Mouse (Mus musculus) E14TG2a.4 (cell line): ENCODE results near the gene Gbf1.
A peak's percentile ranks its signal among the peaks of the same experiment; 100 is the strongest.

Experiments used
- H3K27me3 ChIP-seq: 2 replicates; pipeline ENCODE4 v1.6.1; 2014; ENCODE audit warnings: low read length, control low read depth; ENCODE audit not compliant: insufficient read depth
- H3K36me3 ChIP-seq: 2 replicates; pipeline ENCODE4 v1.6.1; 2014; ENCODE audit warnings: low read length, control low read depth; ENCODE audit not compliant: insufficient read depth
- H3K4me1 ChIP-seq: replicated peaks from 2 replicates; pipeline ENCODE4 v1.6.1; 2014; ENCODE audit warnings: low read depth, low read length, control low read depth
- H3K4me3 ChIP-seq: replicated peaks from 2 replicates; pipeline ENCODE4 v1.5.1; 2014; ENCODE audit warnings: mild to moderate bottlenecking, low read length
- H3K9me3 ChIP-seq: 2 replicates; pipeline ENCODE4 v1.6.1; 2014; ENCODE audit warnings: low read length, control low read depth
- CTCF ChIP-seq: conservative IDR thresholded peaks from 2 replicates; pipeline ENCODE4 v1.5.1; 2014; ENCODE audit warnings: low read length
- NANOG ChIP-seq: IDR thresholded peaks from 2 replicates; pipeline ENCODE4 v1.6.1; 2014; ENCODE audit warnings: borderline replicate concordance, low read length, mixed read lengths
- POU5F1 ChIP-seq: IDR thresholded peaks from 2 replicates; pipeline ENCODE4 v1.6.1; 2014; ENCODE audit warnings: low read length, borderline replicate concordance

The Gbf1 gene

DNA sequence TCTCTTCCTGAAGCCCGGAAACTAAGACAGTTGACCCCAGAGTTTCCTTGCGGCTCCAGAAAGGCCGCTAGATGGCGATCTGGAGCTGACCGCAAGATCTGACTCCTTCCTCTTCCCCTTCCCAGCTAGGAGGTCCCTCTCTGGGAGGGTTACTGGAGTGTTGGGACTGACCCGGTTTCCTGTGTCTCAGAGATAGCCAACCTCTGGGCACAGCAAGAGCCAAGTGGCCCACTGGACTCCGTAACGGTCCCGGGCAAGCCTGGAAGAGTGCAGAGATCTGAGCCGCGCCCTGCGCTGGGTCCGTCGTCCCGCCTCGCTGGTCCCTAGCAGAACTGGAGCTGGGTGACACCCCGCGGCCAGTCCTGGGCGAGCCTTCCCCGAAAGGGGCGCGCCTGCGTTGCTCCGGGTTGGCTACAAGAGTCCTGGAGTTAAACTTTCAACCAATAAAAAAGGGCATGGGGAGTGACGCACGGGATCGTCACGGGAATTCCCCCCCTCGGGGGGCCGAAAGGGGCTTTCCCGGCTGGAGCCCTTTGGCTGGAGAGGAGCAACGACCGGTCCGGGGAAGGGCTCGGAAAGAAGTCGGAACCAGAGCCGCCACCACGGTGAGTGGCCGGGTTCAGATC, 152.0 kb downstream of the Gbf1 start, which contains the start of gene Nfkb2:
Gene Nfkb2 (plus strand): TSS at position 105 of the 626 bp plus-strand sequence.
- H3K9me3 ChIP-seq: no peaks in the 10 kb centered on the region
- 0 out of 2 replicates have a peak, but pooled peaks cover 6% of the 10 kb centered on the region for H3K36me3 ChIP-seq
- H3K27me3 ChIP-seq: peaks cover 65% of the 10 kb centered on the region
- H3K4me1 ChIP-seq: peaks cover 37% of the 10 kb centered on the region
- TF ChIP-seq NANOG: no peak
- TF ChIP-seq CTCF: peak; percentile 94
- peak within 1 kb of the TSS; percentile 87 for H3K4me3 ChIP-seq

DNA sequence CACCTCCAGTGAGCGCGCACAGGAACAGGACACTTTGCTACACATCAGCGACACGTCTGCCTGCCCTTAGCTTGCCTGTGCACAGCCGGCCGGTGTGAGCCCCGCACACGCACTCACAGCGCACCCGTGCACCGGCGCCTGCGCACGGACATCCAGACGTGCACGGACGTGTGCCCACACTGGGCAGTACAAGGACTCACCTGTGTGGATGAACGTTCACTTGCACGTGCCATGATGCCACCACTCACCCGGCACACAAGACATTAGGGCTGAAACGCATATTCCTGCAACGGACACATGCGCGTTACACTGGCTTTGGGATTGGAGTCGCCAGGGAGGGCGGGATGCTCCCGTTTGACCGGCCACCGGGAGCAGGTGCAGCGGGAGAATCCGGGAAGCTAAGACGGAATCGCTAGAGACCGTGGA, 152.6 kb downstream of the Gbf1 start:
- H3K36me3 ChIP-seq: 0 out of 2 replicates have a peak, but pooled peaks cover 9% of the 10 kb centered on the region
- peaks cover 43% of the 10 kb centered on the region for H3K4me1 ChIP-seq
- no peaks in the 10 kb centered on the region for H3K9me3 ChIP-seq
- TF ChIP-seq CTCF (no peak), POU5F1 (no peak), NANOG (no peak)
- peaks cover 71% of the 10 kb centered on the region for H3K27me3 ChIP-seq
- peak overlapping the region; percentile 87 for H3K4me3 ChIP-seq

DNA sequence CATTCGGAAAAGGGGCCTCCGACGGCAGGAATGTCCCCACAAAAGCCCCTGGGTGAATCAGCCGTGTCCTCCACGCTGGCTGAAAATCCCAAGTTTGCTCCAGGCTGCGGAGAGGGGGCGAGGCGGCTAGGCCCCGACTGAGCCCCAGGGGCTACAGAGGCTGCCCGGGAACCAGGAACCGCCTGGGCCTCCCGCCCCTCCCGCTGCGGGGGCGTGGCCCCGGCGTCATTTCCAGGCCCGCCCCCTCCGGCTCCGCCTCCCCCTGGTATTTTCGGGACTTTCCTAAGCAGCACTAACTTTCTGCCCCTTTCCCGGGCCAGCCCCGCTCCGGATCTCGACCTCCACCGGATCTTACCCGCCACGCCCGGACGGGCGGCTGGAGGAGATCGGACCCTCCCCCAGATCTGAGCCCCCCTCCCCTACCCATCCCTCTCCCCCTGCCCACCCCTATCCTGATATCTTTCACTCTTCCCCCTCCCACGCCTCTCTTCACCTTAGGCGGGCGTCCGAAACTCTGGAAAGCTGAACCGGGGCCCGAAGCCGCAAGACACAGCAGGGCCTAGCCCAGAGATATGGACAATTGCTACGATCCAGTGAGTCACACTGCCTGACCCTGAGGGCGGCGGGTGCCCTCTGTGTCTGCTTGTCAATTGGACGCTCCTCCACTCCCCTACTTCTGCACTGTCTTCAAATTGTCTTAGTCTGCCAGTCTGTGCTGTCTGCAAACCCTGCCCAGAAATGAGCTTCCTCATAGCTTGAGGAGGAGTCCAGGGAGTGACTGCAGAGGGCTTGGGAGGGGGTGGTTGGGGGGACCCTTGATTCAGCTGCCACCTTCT, 153.3 kb downstream of the Gbf1 start:
- H3K4me1 ChIP-seq: peaks cover 47% of the 10 kb centered on the region
- H3K36me3 ChIP-seq: peaks cover 16% of the 10 kb centered on the region; the same call in 1 of the 2 replicates
- no peak for TF ChIP-seq POU5F1
- TF ChIP-seq CTCF: no peak
- TF ChIP-seq NANOG: no peak
- H3K27me3 ChIP-seq: peaks cover 72% of the 10 kb centered on the region
- H3K9me3 ChIP-seq: no peaks in the 10 kb centered on the region
- H3K4me3 ChIP-seq: peak overlapping the region; percentile 87

DNA sequence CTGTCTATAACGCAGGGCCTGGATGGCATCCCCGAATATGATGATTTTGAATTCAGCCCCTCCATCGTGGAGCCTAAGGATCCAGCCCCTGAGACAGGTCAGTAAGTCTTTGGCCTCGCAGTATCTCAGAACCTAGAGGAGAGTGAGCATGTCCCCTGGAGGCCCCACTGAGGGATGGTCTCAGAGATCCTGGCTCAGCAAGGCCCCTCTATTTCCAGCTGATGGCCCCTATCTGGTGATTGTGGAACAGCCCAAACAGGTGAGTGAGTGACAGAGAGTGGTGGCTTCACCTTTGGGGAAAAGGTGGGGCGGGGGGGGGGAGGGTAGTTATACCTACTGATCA, 153.9 kb downstream of the Gbf1 start:
- TF ChIP-seq NANOG (no peak), POU5F1 (no peak), CTCF (no peak)
- Histone ChIP-seq H3K36me3 (peaks cover 22% of the 10 kb centered on the region), H3K27me3 (peaks cover 75% of the 10 kb centered on the region), H3K9me3 (no peaks in the 10 kb centered on the region), H3K4me1 (peaks cover 47% of the 10 kb centered on the region), H3K4me3 (peak overlapping the region; percentile 87)

DNA sequence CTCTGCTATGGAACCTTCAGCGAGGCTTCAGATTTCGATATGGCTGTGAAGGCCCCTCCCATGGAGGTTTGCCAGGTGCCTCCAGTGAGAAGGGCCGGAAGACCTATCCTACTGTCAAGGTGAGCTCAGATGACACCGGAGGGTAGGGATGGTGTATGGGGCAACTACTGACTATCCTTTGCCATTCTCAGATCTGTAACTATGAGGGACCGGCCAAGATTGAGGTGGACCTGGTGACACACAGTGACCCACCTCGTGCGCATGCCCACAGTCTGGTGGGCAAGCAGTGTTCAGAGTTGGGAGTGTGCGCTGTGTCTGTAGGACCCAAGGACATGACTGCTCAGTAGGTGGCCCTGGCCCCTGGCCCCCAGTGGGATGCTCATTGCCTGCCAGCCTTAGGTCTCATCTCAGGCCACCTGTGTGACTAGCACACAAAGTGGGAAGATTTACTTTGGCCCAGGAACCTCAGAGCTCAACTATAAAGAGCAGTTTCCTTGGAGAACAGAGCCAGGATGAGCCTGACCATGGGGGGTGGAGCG, 154.5 kb downstream of the Gbf1 start:
- peaks cover 47% of the 10 kb centered on the region for H3K4me1 ChIP-seq
- H3K4me3 ChIP-seq: no peak overlapping the region
- H3K27me3 ChIP-seq: peaks cover 79% of the 10 kb centered on the region
- H3K9me3 ChIP-seq: no peaks in the 10 kb centered on the region
- TF ChIP-seq POU5F1 (no peak), NANOG (no peak), CTCF (no peak)
- H3K36me3 ChIP-seq: peaks cover 27% of the 10 kb centered on the region

DNA sequence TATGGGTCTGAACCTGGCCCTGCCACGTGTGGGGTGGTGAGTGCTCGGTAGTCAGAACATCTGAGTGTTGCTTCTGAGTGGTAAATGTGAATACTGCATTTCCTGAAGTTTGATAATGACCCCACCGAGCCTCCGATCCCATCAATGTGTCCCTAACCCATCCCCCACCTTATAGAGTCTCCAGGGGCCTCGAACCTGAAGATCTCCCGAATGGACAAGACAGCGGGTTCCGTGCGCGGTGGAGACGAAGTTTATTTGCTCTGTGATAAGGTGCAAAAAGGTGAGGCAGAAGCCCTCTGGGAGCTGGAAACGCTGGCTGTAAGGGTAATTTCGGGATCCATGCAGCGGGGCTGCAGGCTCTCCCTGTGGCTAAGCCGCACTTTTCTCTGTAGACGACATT, 155.5 kb downstream of the Gbf1 start:
- no peaks in the 10 kb centered on the region for H3K9me3 ChIP-seq
- peaks cover 81% of the 10 kb centered on the region for H3K27me3 ChIP-seq
- H3K36me3 ChIP-seq: peaks cover 30% of the 10 kb centered on the region
- H3K4me3 ChIP-seq: peak overlapping the region; percentile 80
- peaks cover 50% of the 10 kb centered on the region for H3K4me1 ChIP-seq
- TF ChIP-seq POU5F1 (no peak), NANOG (no peak), CTCF (no peak)

DNA sequence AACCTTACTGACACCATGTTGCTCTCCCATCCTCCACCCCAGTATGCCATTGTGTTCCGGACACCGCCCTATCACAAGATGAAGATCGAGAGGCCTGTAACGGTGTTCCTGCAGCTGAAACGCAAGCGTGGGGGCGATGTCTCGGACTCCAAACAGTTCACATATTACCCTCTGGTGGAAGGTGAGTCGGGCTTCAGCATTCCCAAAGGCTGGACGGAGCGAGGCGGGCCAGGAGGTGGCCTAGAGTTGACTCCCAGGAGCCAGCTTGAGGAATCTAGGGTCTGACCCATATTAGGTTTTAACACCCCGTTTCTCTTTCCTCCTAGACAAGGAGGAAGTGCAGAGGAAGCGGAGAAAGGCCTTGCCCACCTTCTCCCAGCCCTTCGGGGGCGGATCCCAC, 156.0 kb downstream of the Gbf1 start:
- peaks cover 30% of the 10 kb centered on the region for H3K36me3 ChIP-seq
- H3K4me3 ChIP-seq: peak overlapping the region; percentile 80
- H3K9me3 ChIP-seq: no peaks in the 10 kb centered on the region
- peaks cover 51% of the 10 kb centered on the region for H3K4me1 ChIP-seq
- TF ChIP-seq CTCF: no peak; the same call in 1 of the 2 replicates
- no peak for TF ChIP-seq NANOG
- no peak for TF ChIP-seq POU5F1
- H3K27me3 ChIP-seq: peaks cover 84% of the 10 kb centered on the region

DNA sequence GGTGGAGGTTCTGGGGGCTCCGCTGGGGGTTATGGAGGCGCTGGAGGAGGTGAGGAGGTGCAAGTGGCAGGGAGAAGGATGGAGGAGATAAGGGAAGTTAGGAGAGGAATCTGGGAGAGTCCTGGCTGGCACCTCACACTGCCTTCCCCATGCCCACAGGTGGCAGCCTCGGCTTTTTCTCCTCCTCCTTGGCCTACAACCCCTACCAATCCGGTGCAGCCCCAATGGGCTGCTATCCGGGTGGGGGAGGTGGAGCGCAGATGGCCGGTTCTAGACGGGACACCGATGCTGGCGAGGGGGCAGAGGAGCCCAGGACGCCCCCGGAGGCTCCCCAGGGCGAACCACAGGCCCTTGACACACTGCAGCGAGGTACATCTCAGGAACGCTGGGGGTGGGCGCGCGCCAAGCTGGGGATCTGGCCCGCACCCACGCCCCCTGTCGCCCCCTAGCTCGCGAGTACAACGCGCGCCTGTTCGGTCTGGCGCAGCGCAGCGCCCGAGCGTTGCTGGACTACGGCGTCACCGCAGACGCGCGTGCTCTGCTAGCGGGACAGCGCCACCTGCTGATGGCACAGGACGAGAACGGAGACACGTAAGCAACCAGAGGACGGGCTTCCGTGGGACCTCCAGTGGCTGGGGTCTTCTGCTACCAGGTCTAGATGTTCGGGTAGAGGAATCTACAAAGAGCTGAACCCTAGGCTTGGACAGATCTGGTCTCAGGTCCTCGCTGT, 156.6 kb downstream of the Gbf1 start:
- Histone ChIP-seq H3K9me3 (no peaks in the 10 kb centered on the region), H3K4me3 (peak overlapping the region; percentile 80), H3K4me1 (peaks cover 51% of the 10 kb centered on the region), H3K27me3 (peaks cover 89% of the 10 kb centered on the region), H3K36me3 (peaks cover 30% of the 10 kb centered on the region)
- TF ChIP-seq NANOG (no peak), CTCF (peak; percentile 19; the same call in 1 of the 2 replicates)
